Comparison of ENCODE assay signal across 9 mouse cellular contexts in genomic region chr2:102829201-102829600, GRCm38 (mm10).
A peak's percentile ranks its signal among the peaks of the same experiment; 100 is the strongest.
DNase-seq lines count a peak whose midpoint lies in the region; ATAC-seq lines count a peak whose summit lies in the region.
"Had no signal": no experiment of that assay in that cellular context is flagged by ENCODE, and none has a peak within 500 bp of the region (broad histone marks: within the 10 kb centered on the region; RNA-seq: fewer than 3 reads in every experiment).

No protein-coding gene starts in this region.

- no peak overlapping the region for H3K9ac ChIP-seq in hindbrain, embryonic 14.5 days
- H3K9ac ChIP-seq in hindbrain, embryonic 11.5 days (ENCODE audit: low read depth, low read length), result no peak overlapping the region
- H3K9ac ChIP-seq in heart, embryonic 16.5 days (ENCODE audit: low read length), result no peak overlapping the region
- H3K9ac ChIP-seq in stomach, embryonic 16.5 days (ENCODE audit: low read length), result no peak overlapping the region
- no peak overlapping the region for H3K9ac ChIP-seq in midbrain, embryonic 13.5 days (replicated peaks)
- H3K9ac ChIP-seq: lung, embryonic 15.5 days had no signal

- H3K27me3 ChIP-seq in hindbrain, embryonic 14.5 days (ENCODE audit: control insufficient read depth, insufficient read depth, low read length), result no peaks in the 10 kb centered on the region
- no peaks in the 10 kb centered on the region for H3K27me3 ChIP-seq in hindbrain, embryonic 11.5 days (ENCODE audit: control insufficient read depth, insufficient read depth, low read length)
- H3K27me3 ChIP-seq in heart, embryonic 16.5 days (ENCODE audit: control insufficient read depth, insufficient read depth, low read length), result no peaks in the 10 kb centered on the region
- H3K27me3 ChIP-seq in stomach, embryonic 16.5 days (ENCODE audit: control insufficient read depth, insufficient read depth, low read length), result no peaks in the 10 kb centered on the region
- H3K27me3 ChIP-seq in midbrain, embryonic 13.5 days, result no peaks in the 10 kb centered on the region
- H3K27me3 ChIP-seq: lung, embryonic 15.5 days had no signal

- DNase-seq in hindbrain, embryonic 14.5 days (ENCODE audit: low spot score), result no peak
- no peak for DNase-seq in hindbrain, embryonic 11.5 days (ENCODE audit: low spot score)
- peak; percentile 65 for DNase-seq in cerebellum, adult 9-10 months
- DNase-seq in layer of hippocampus, adult 9-11 months, result peak; percentile 37
- DNase-seq in lung, postnatal 36 days, result peak; percentile 79

- 76% methylated on average over 3 of the region's 3 CpGs for WGBS in hindbrain, embryonic 14.5 days
- WGBS in hindbrain, embryonic 11.5 days, result 83% methylated on average over 3 of the region's 3 CpGs
- WGBS in heart, embryonic 16.5 days, result 85% methylated on average over 3 of the region's 3 CpGs
- 84% methylated on average over 3 of the region's 3 CpGs for WGBS in stomach, embryonic 16.5 days
- WGBS in midbrain, embryonic 13.5 days, result 82% methylated on average over 3 of the region's 3 CpGs

- H3K36me3 ChIP-seq in hindbrain, embryonic 14.5 days (replicated peaks; ENCODE audit: control insufficient read depth, insufficient read depth), result no peaks in the 10 kb centered on the region
- H3K36me3 ChIP-seq in hindbrain, embryonic 11.5 days (ENCODE audit: control insufficient read depth, insufficient read depth, low read length), result no peaks in the 10 kb centered on the region
- 0 out of 2 replicates have a peak, but pooled peaks cover 3% of the 10 kb centered on the region for H3K36me3 ChIP-seq in heart, embryonic 16.5 days (ENCODE audit: control insufficient read depth, insufficient read depth)
- H3K36me3 ChIP-seq in stomach, embryonic 16.5 days (ENCODE audit: control insufficient read depth, insufficient read depth, low read length), result no peaks in the 10 kb centered on the region
- H3K36me3 ChIP-seq in midbrain, embryonic 13.5 days, result no peaks in the 10 kb centered on the region

- H3K9me3 ChIP-seq in hindbrain, embryonic 14.5 days (ENCODE audit: control insufficient read depth, low read length), result no peaks in the 10 kb centered on the region
- H3K9me3 ChIP-seq in hindbrain, embryonic 11.5 days (ENCODE audit: control insufficient read depth, low read length), result no peaks in the 10 kb centered on the region
- H3K9me3 ChIP-seq in heart, embryonic 16.5 days (replicated peaks; ENCODE audit: control insufficient read depth, low read length), result no peaks in the 10 kb centered on the region
- no peaks in the 10 kb centered on the region for H3K9me3 ChIP-seq in stomach, embryonic 16.5 days (replicated peaks; ENCODE audit: control insufficient read depth, low read length)
- no peaks in the 10 kb centered on the region for H3K9me3 ChIP-seq in midbrain, embryonic 13.5 days
- H3K9me3 ChIP-seq: lung, embryonic 15.5 days had no signal

- no peak overlapping the region for H3K27ac ChIP-seq in hindbrain, embryonic 14.5 days
- H3K27ac ChIP-seq in hindbrain, embryonic 11.5 days (ENCODE audit: low read depth, low read length), result no peak overlapping the region
- H3K27ac ChIP-seq in heart, embryonic 16.5 days (ENCODE audit: low read length), result no peak overlapping the region
- no peak overlapping the region for H3K27ac ChIP-seq in stomach, embryonic 16.5 days (ENCODE audit: low read length)
- H3K27ac ChIP-seq in midbrain, embryonic 13.5 days, result no peak overlapping the region
- H3K27ac ChIP-seq: lung, embryonic 15.5 days had no signal

- H3K4me3 ChIP-seq in hindbrain, embryonic 14.5 days (replicated peaks; ENCODE audit: low read length), result no peak overlapping the region
- H3K4me3 ChIP-seq in hindbrain, embryonic 11.5 days (ENCODE audit: low read depth, low read length), result no peak overlapping the region
- no peak overlapping the region for H3K4me3 ChIP-seq in heart, embryonic 16.5 days (ENCODE audit: low read length)
- no peak overlapping the region for H3K4me3 ChIP-seq in stomach, embryonic 16.5 days (replicated peaks; ENCODE audit: low read length)
- no peak overlapping the region for H3K4me3 ChIP-seq in midbrain, embryonic 13.5 days (replicated peaks)
- H3K4me3 ChIP-seq: lung, embryonic 15.5 days had no signal

- peak; percentile 62; the same call in 1 of the 2 replicates for ATAC-seq in hindbrain, embryonic 14.5 days (ENCODE audit: low FRiP score)
- ATAC-seq in hindbrain, embryonic 11.5 days (ENCODE audit: low FRiP score), result no peak
- peak; percentile 69; the same call in 1 of the 2 replicates for ATAC-seq in heart, embryonic 16.5 days (replicated peaks; ENCODE audit: extremely low read depth, insufficient read depth, low FRiP score)
- ATAC-seq in stomach, embryonic 16.5 days (ENCODE audit: insufficient read depth, low FRiP score), result peak; percentile 81
- ATAC-seq in midbrain, embryonic 13.5 days, result no peak

- H3K4me2 ChIP-seq in hindbrain, embryonic 14.5 days (replicated peaks), result no peak overlapping the region
- H3K4me2 ChIP-seq in hindbrain, embryonic 11.5 days (replicated peaks; ENCODE audit: low read depth, low read length), result no peak overlapping the region
- H3K4me2 ChIP-seq in heart, embryonic 16.5 days (ENCODE audit: low read depth, low read length), result no peak overlapping the region
- no peak overlapping the region for H3K4me2 ChIP-seq in stomach, embryonic 16.5 days (ENCODE audit: low read depth, low read length)
- no peak overlapping the region for H3K4me2 ChIP-seq in midbrain, embryonic 13.5 days (replicated peaks)
- H3K4me2 ChIP-seq: lung, embryonic 15.5 days had no signal

- H3K4me1 ChIP-seq in hindbrain, embryonic 14.5 days (replicated peaks; ENCODE audit: control insufficient read depth, insufficient read depth, low read length), result no peaks in the 10 kb centered on the region
- H3K4me1 ChIP-seq in hindbrain, embryonic 11.5 days (replicated peaks; ENCODE audit: control insufficient read depth, insufficient read depth, low read length), result no peaks in the 10 kb centered on the region
- H3K4me1 ChIP-seq in heart, embryonic 16.5 days (ENCODE audit: control insufficient read depth, insufficient read depth, low read length), result no peaks in the 10 kb centered on the region
- no peaks in the 10 kb centered on the region for H3K4me1 ChIP-seq in stomach, embryonic 16.5 days (ENCODE audit: control insufficient read depth, insufficient read depth, low read length)
- no peaks in the 10 kb centered on the region for H3K4me1 ChIP-seq in midbrain, embryonic 13.5 days (replicated peaks)
- H3K4me1 ChIP-seq: lung, embryonic 15.5 days had no signal

Comparison
In these comparisons a context has a peak if more than half of its experiments do, and no peak if none do; other contexts are left out.
1. ATAC-seq: peak in hindbrain, embryonic 14.5 days (single experiment), heart, embryonic 16.5 days (single experiment) and stomach, embryonic 16.5 days (single experiment); none in hindbrain, embryonic 11.5 days (single experiment) and midbrain, embryonic 13.5 days (single experiment).
2. DNase-seq: peak in cerebellum, adult 9-10 months (single experiment), layer of hippocampus, adult 9-11 months (single experiment) and lung, postnatal 36 days (single experiment); none in hindbrain, embryonic 14.5 days (single experiment) and hindbrain, embryonic 11.5 days (single experiment).